Mouse (Mus musculus) cortical plate, adult 2 months (tissue): ENCODE results near the gene Tmco3.

Experiments
- CTCF ChIP-seq: fragments of 200-500 bp; IDR thresholded peaks from 2 replicates; pipeline ENCODE4 v1.5.1; 2011; ENCODE audit warnings: mild to moderate bottlenecking, control low read depth, low read length; ENCODE audit not compliant: insufficient read depth; ENCODE audit errors: extremely low read depth
- POLR2A ChIP-seq: fragments of 200-500 bp; IDR thresholded peaks from 2 replicates; pipeline ENCODE4 v1.6.1; 2011; ENCODE audit warnings: mild to moderate bottlenecking, low read length, control low read depth; ENCODE audit not compliant: insufficient read depth; ENCODE audit errors: extremely low read depth

- TF ChIP-seq POLR2A (no peak), CTCF (no peak)
Measured at GRCm38 (mm10) chr8:13242985-13243870, 44.8 kb upstream of the Tmco3 start.
